Mouse (Mus musculus): ENCODE data around the gene Tbx5. TPM values are rescaled to one million over a fixed set of nuclear protein-coding genes. Genes with fewer than 3 reads are reported as not detected.

Tbx5 gene
- not detected in 2 replicates for total RNA-seq (2012; rRNA removed)

- H3K4me3 ChIP-seq (ENCODE audit: insufficient read depth in 1 of 2, low read depth in 1 of 2, low read length in 2 of 2, poor library complexity in 1 of 2, severe bottlenecking in 1 of 2), result no peak within 1 kb of the TSS; a peak in 1 of 4 replicates
- H3K36me3 ChIP-seq (ENCODE audit: control insufficient read depth, insufficient read depth, low read length, poor library complexity, severe bottlenecking), result no peaks in the 10 kb centered on the region
- no peak within 1 kb of the TSS for H3K9ac ChIP-seq (ENCODE audit: insufficient read depth, low read depth, low read length, poor library complexity, severe bottlenecking)
- in situ Hi-C loops (cut with MboI; ENCODE audit: low sequenced_read_pairs in 2 of 2, unreplicated experiment in 2 of 2), result loop anchor here in 1 of 2 experiments (10.0 kb wide), 1 partner anchor 168 kb away; no protein-coding TSS in a partner anchor
- no peak for TF ChIP-seq HCFC1 (IDR thresholded peaks at IDR 0.05; ENCODE audit: borderline replicate concordance, insufficient read depth, low read length)
- TF ChIP-seq MAFK (IDR thresholded peaks at IDR 0.05; ENCODE audit: insufficient read depth, low read depth, low read length), result no peak
- no peak for TF ChIP-seq CHD2 (IDR thresholded peaks at IDR 0.05; ENCODE audit: low read depth, low read length)
- TF ChIP-seq ZC3H11A (IDR thresholded peaks at IDR 0.05; ENCODE audit: borderline replicate concordance, low read depth, low read length), result no peak
- TF ChIP-seq ZNF384 (IDR thresholded peaks at IDR 0.05; ENCODE audit: low read depth, low read length), result no peak
- H3K9me3 ChIP-seq (ENCODE audit: control insufficient read depth, insufficient read depth, low read depth, low read length), result no peaks in the 10 kb centered on the region
- no peak for DNase-seq (ENCODE audit: low read depth, low spot score)
- H3K27ac ChIP-seq (ENCODE audit: insufficient read depth, low read depth, low read length, poor library complexity, severe bottlenecking), result no peak within 1 kb of the TSS
- peaks cover 0 to 2% of the 10 kb centered on the region in 2 experiments; a peak in 1 of 4 replicates for H3K4me1 ChIP-seq (ENCODE audit: control insufficient read depth in 2 of 2, insufficient read depth in 2 of 2, low read length in 2 of 2, poor library complexity in 1 of 2)
Observed at GRCm38 (mm10) chr5:119832479-119832796, at the start of gene Tbx5. TSS of gene Tbx5 (plus strand) at chr5:119832668.

- H3K27ac ChIP-seq (ENCODE audit: insufficient read depth, low read depth, low read length, poor library complexity, severe bottlenecking), result no peak overlapping the region
- no peaks in the 10 kb centered on the region for H3K4me1 ChIP-seq (ENCODE audit: control insufficient read depth in 2 of 2, insufficient read depth in 2 of 2, low read length in 2 of 2, poor library complexity in 1 of 2)
- no peaks in the 10 kb centered on the region for H3K36me3 ChIP-seq (ENCODE audit: control insufficient read depth, insufficient read depth, low read length, poor library complexity, severe bottlenecking)
- no peak overlapping the region for H3K9ac ChIP-seq (ENCODE audit: insufficient read depth, low read depth, low read length, poor library complexity, severe bottlenecking)
- H3K9me3 ChIP-seq (ENCODE audit: control insufficient read depth, insufficient read depth, low read depth, low read length), result no peaks in the 10 kb centered on the region
- TF ChIP-seq CHD2 (IDR thresholded peaks at IDR 0.05; ENCODE audit: low read depth, low read length), result no peak
- no peak for TF ChIP-seq HCFC1 (IDR thresholded peaks at IDR 0.05; ENCODE audit: borderline replicate concordance, insufficient read depth, low read length)
- 0 out of 2 replicates have a peak, but pooled peaks have one; percentile 51 for TF ChIP-seq ZC3H11A (IDR thresholded peaks at IDR 0.05; ENCODE audit: borderline replicate concordance, low read depth, low read length)
- no peak overlapping the region for H3K4me3 ChIP-seq (ENCODE audit: insufficient read depth in 1 of 2, low read depth in 1 of 2, low read length in 2 of 2, poor library complexity in 1 of 2, severe bottlenecking in 1 of 2)
- in situ Hi-C loops (cut with MboI; ENCODE audit: low sequenced_read_pairs in 2 of 2, unreplicated experiment in 2 of 2), result loop anchor here (10.0 to 25.0 kb wide), 2 partner anchors 301 to 309 kb away; no protein-coding TSS in a partner anchor
- DNase-seq (ENCODE audit: low read depth, low spot score), result no peak
Observed at GRCm38 (mm10) chr5:119785959-119786358, 46.5 kb upstream of the Tbx5 start.

- H3K9me3 ChIP-seq (ENCODE audit: control insufficient read depth, insufficient read depth, low read depth, low read length), result no peaks in the 10 kb centered on the region
- no peak overlapping the region for H3K4me3 ChIP-seq (ENCODE audit: insufficient read depth in 1 of 2, low read depth in 1 of 2, low read length in 2 of 2, poor library complexity in 1 of 2, severe bottlenecking in 1 of 2)
- in situ Hi-C loops (cut with MboI; ENCODE audit: low sequenced_read_pairs in 2 of 2, unreplicated experiment in 2 of 2), result loop anchor here in 1 of 2 experiments (25.0 kb wide), 1 partner anchor 296 kb away; no protein-coding TSS in a partner anchor
- no peak for TF ChIP-seq ZC3H11A (IDR thresholded peaks at IDR 0.05; ENCODE audit: borderline replicate concordance, low read depth, low read length)
- no peak for TF ChIP-seq MAFK (IDR thresholded peaks at IDR 0.05; ENCODE audit: insufficient read depth, low read depth, low read length)
- TF ChIP-seq ZNF384 (IDR thresholded peaks at IDR 0.05; ENCODE audit: low read depth, low read length), result no peak
- TF ChIP-seq HCFC1 (IDR thresholded peaks at IDR 0.05; ENCODE audit: borderline replicate concordance, insufficient read depth, low read length), result no peak
- TF ChIP-seq CHD2 (IDR thresholded peaks at IDR 0.05; ENCODE audit: low read depth, low read length), result no peak
- no peak for DNase-seq (ENCODE audit: low read depth, low spot score)
- H3K9ac ChIP-seq (ENCODE audit: insufficient read depth, low read depth, low read length, poor library complexity, severe bottlenecking), result no peak overlapping the region
- no peaks in the 10 kb centered on the region for H3K36me3 ChIP-seq (ENCODE audit: control insufficient read depth, insufficient read depth, low read length, poor library complexity, severe bottlenecking)
- no peak overlapping the region for H3K27ac ChIP-seq (ENCODE audit: insufficient read depth, low read depth, low read length, poor library complexity, severe bottlenecking)
- peaks cover 0 to 1% of the 10 kb centered on the region in 2 experiments; a peak in 1 of 4 replicates for H3K4me1 ChIP-seq (ENCODE audit: control insufficient read depth in 2 of 2, insufficient read depth in 2 of 2, low read length in 2 of 2, poor library complexity in 1 of 2)
Observed at GRCm38 (mm10) chr5:119791664-119792063, 40.8 kb upstream of the Tbx5 start.

DNA sequence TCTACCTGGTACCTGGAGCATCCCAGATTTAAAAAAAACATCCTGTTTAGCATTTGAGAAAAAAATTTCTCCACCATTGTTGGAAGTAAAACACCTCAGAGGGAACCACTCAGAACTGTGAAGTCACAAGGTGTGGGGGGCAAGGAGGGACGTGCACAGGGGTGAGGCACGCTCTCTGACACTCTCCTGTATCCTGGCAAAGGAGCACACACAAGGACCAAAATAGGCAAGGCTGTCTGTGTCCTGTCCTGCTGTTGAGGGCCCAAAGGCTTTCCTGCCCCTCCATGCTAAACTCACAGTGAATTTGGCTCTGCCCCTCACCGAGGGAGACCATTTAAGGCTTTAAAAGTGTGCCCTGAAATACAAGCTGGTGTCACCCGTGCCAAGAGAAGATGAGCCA lies 38.5 kb upstream of the Tbx5 start:
- H3K36me3 ChIP-seq (ENCODE audit: control insufficient read depth, insufficient read depth, low read length, poor library complexity, severe bottlenecking), result no peaks in the 10 kb centered on the region
- H3K27ac ChIP-seq (ENCODE audit: insufficient read depth, low read depth, low read length, poor library complexity, severe bottlenecking), result no peak overlapping the region
- in situ Hi-C loops (cut with MboI; ENCODE audit: low sequenced_read_pairs in 2 of 2, unreplicated experiment in 2 of 2), result loop anchor here in 1 of 2 experiments (25.0 kb wide), 1 partner anchor 293 kb away; no protein-coding TSS in a partner anchor
- no peaks in the 10 kb centered on the region for H3K9me3 ChIP-seq (ENCODE audit: control insufficient read depth, insufficient read depth, low read depth, low read length)
- DNase-seq (ENCODE audit: low read depth, low spot score), result no peak
- H3K9ac ChIP-seq (ENCODE audit: insufficient read depth, low read depth, low read length, poor library complexity, severe bottlenecking), result no peak overlapping the region
- H3K4me3 ChIP-seq (ENCODE audit: insufficient read depth in 1 of 2, low read depth in 1 of 2, low read length in 2 of 2, poor library complexity in 1 of 2, severe bottlenecking in 1 of 2), result no peak overlapping the region
- H3K4me1 ChIP-seq (ENCODE audit: control insufficient read depth in 2 of 2, insufficient read depth in 2 of 2, low read length in 2 of 2, poor library complexity in 1 of 2), result peaks cover 0 to 4% of the 10 kb centered on the region in 2 experiments; a peak in 1 of 4 replicates
- no peak for TF ChIP-seq ZC3H11A (IDR thresholded peaks at IDR 0.05; ENCODE audit: borderline replicate concordance, low read depth, low read length)
- no peak for TF ChIP-seq CHD2 (IDR thresholded peaks at IDR 0.05; ENCODE audit: low read depth, low read length)

DNA sequence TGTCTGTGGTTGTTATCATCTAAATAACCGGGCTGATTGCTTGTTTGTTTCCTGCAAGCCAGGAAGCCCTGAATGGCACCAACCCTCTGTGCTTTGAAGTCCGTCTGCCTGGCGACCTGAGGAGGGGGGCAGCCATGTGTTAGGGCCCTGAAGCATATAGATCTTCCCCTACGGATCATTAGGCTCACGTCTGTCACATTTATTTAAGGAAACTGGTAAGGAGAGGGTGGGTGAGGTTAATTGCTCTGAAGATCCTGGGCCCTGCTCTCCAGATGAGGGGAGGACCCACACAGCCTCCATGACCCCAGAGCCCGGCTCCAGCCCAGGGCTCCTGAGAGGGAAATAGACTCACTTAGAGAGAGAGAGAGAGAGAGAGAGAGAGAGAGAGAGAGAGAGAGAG lies 37.1 kb upstream of the Tbx5 start:
- no peak for TF ChIP-seq MAFK (IDR thresholded peaks at IDR 0.05; ENCODE audit: insufficient read depth, low read depth, low read length)
- no peak for TF ChIP-seq HCFC1 (IDR thresholded peaks at IDR 0.05; ENCODE audit: borderline replicate concordance, insufficient read depth, low read length)
- no peak for TF ChIP-seq CHD2 (IDR thresholded peaks at IDR 0.05; ENCODE audit: low read depth, low read length)
- TF ChIP-seq ZNF384 (IDR thresholded peaks at IDR 0.05; ENCODE audit: low read depth, low read length), result no peak
- TF ChIP-seq ZC3H11A (IDR thresholded peaks at IDR 0.05; ENCODE audit: borderline replicate concordance, low read depth, low read length), result no peak
- Histone ChIP-seq H3K4me3 (ENCODE audit: insufficient read depth in 1 of 2, low read depth in 1 of 2, low read length in 2 of 2, poor library complexity in 1 of 2, severe bottlenecking in 1 of 2) (no peak overlapping the region), H3K27ac (ENCODE audit: insufficient read depth, low read depth, low read length, poor library complexity, severe bottlenecking) (no peak overlapping the region), H3K36me3 (ENCODE audit: control insufficient read depth, insufficient read depth, low read length, poor library complexity, severe bottlenecking) (no peaks in the 10 kb centered on the region), H3K9ac (ENCODE audit: insufficient read depth, low read depth, low read length, poor library complexity, severe bottlenecking) (no peak overlapping the region), H3K9me3 (ENCODE audit: control insufficient read depth, insufficient read depth, low read depth, low read length) (no peaks in the 10 kb centered on the region), H3K4me1 (ENCODE audit: control insufficient read depth in 2 of 2, insufficient read depth in 2 of 2, low read length in 2 of 2, poor library complexity in 1 of 2) (peaks cover 0 to 4% of the 10 kb centered on the region in 2 experiments; a peak in 1 of 4 replicates)
- no peak for DNase-seq (ENCODE audit: low read depth, low spot score)
- in situ Hi-C loops (cut with MboI; ENCODE audit: low sequenced_read_pairs in 2 of 2, unreplicated experiment in 2 of 2), result loop anchor here in 1 of 2 experiments (25.0 kb wide), 1 partner anchor 292 kb away; no protein-coding TSS in a partner anchor
